Mouse (Mus musculus) midbrain, embryonic 11.5 days (tissue): Measurements from ENCODE around the gene Cbln3. TPM values are rescaled to one million over a fixed set of nuclear protein-coding genes. Genes with fewer than 3 reads are reported as not detected.

Source experiments
- ATAC-seq: fragments of 200-750 bp; cut with Nextera tagmentation; 2 replicates; pipeline ENCODE4 v1.8.0; 2017; ENCODE audit warnings: moderate TSS enrichment, moderate library complexity; ENCODE audit not compliant: low FRiP score
- DNase-seq: peaks from one replicate; pipeline ENCODE4 v3.0.0; 2015; ENCODE audit warnings: low spot score; ENCODE audit errors: missing footprints
- H3K27ac ChIP-seq: fragments of 300-500 bp; sonication (generic); 2 replicates; pipeline ENCODE4 v1.5.1; 2014; ENCODE audit warnings: low read depth, low read length
- H3K27me3 ChIP-seq: fragments of 300-500 bp; sonication (generic); 2 replicates; pipeline ENCODE4 v1.6.1; 2014; ENCODE audit warnings: mild to moderate bottlenecking, low read length, moderate library complexity, mixed read lengths; ENCODE audit not compliant: control insufficient read depth, insufficient read depth
- H3K36me3 ChIP-seq: fragments of 300-500 bp; sonication (generic); 2 replicates; pipeline ENCODE4 v1.6.1; 2014; ENCODE audit warnings: mild to moderate bottlenecking, low read length, moderate library complexity, mixed read lengths; ENCODE audit not compliant: control insufficient read depth, insufficient read depth
- H3K4me1 ChIP-seq: fragments of 300-500 bp; sonication (generic); 2 replicates; pipeline ENCODE4 v1.6.1; 2014; ENCODE audit warnings: low read length; ENCODE audit not compliant: control insufficient read depth, insufficient read depth
- H3K4me2 ChIP-seq: fragments of 300-500 bp; sonication (generic); 2 replicates; pipeline ENCODE4 v1.6.1; 2014; ENCODE audit warnings: mild to moderate bottlenecking, moderate library complexity
- H3K4me3 ChIP-seq: fragments of 300-500 bp; sonication (generic); 2 replicates; pipeline ENCODE4 v1.5.1; 2014; ENCODE audit warnings: low read depth, low read length
- H3K9ac ChIP-seq: fragments of 300-500 bp; sonication (generic); 2 replicates; pipeline ENCODE4 v1.6.1; 2014; ENCODE audit warnings: low read length
- H3K9me3 ChIP-seq: fragments of 300-500 bp; sonication (generic); 2 replicates; pipeline ENCODE4 v1.6.1; 2016; ENCODE audit warnings: low read length; ENCODE audit not compliant: control insufficient read depth
- WGBS: fragments of 180-500 bp; shearing (Covaris S2); extraction: QIAGEN DNeasy Blood & Tissue Kit; methylation state at CpG from one replicate; pipeline ENCODE4 v1.1.7; 2014; 5-methylcytosine and 5-hydroxymethylcytosine counted together
- polyA plus RNA-seq: library from polyadenylated mRNA; unstranded; fragments of >200 nt; fragmentation: Nextera tagmentation; extraction: Ambion mirVana; gene quantifications from 2 replicates; pipeline ENCODE4 v1.2.1, GENCODE M21; 2014

The Cbln3 gene
- polyA plus RNA-seq, 1 experiment from 2014 or later = 0.03 TPM

DNA sequence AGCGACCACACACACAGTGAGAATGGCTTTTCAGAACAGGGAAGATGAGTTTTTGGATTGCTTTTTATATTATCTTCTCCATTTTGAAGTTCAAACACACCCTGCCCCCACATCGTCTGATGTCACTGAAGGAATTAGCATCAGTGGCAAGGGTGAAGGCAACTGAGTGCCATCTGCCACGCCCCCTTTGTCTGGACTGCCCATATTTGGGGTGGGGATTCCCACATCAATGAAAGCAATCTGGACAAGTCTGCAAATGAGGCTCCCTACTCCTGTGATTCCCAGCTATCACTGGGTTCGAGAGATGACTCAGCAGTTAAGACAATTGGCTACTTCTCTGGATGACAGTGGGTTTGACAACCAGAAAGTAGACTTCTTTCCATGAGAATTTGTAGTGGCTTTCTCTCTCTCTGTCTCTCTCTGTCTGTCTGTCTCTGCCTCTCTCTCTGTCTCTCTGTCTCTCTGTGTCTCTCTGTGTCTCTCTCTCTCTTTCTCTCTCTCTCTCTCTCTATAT is 43.3 kb downstream of the Cbln3 start:
- 58% methylated on average over 4 of the region's 4 CpGs for WGBS
- ATAC-seq = no peak
- H3K4me1 ChIP-seq = no peaks in the 10 kb centered on the region

DNA sequence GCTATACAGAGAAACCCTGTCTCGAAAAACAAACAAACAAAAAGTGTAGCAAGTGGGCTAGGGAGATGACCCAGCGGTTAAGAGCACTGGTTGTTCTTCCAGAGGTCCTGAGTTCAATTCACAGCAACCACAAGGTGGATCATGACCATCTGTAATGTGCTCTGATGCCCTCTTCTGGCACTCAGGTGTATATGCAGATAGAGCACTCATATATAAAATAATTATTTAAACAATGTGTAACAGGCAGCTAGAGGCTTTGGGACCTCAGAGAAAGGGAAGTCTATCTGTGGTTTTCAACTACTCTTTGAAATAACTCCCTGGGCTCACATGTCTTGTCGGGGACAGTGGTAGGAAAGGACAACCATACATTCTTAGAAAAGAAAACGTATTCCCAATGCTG is 45.5 kb downstream of the Cbln3 start:
- no peak overlapping the region for H3K9ac ChIP-seq
- no peak for DNase-seq
- H3K9me3 ChIP-seq = no peaks in the 10 kb centered on the region
- no peak overlapping the region for H3K4me2 ChIP-seq
- H3K4me3 ChIP-seq = no peak overlapping the region
- H3K36me3 ChIP-seq = no peaks in the 10 kb centered on the region
- H3K4me1 ChIP-seq = no peaks in the 10 kb centered on the region
- no peaks in the 10 kb centered on the region for H3K27me3 ChIP-seq
- 88% methylated on average over 4 of the region's 4 CpGs for WGBS
- no peak for ATAC-seq
- no peak overlapping the region for H3K27ac ChIP-seq

More for the DNA sequence above, 43.3 kb downstream of the Cbln3 start:
- Histone ChIP-seq H3K27ac (no peak overlapping the region), H3K9me3 (no peaks in the 10 kb centered on the region), H3K4me2 (no peak overlapping the region), H3K27me3 (no peaks in the 10 kb centered on the region), H3K36me3 (no peaks in the 10 kb centered on the region), H3K4me3 (no peak overlapping the region), H3K9ac (no peak overlapping the region)
- no peak for DNase-seq

DNA sequence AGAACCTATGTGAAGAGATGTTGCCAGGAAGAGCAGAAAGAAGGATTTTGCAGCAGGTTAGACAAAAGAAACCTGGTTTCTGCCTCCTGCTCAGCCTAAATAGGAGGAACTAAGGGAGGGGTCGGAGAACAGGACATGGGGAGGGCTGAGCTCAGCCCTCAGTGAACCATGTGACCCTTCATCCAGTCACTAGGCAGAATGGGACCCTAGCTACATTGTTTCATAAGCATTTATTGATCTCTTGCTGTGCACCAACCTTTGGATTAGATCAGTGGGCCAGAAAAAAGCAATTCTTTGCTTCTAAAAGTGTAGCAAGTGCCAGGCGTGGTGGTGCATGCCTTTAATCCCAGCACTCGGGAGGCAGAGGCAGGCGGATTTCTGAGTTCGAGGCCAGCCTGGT is 45.9 kb downstream of the Cbln3 start:
- ATAC-seq = no peak
- 88% methylated on average over 5 of the region's 5 CpGs for WGBS

DNA sequence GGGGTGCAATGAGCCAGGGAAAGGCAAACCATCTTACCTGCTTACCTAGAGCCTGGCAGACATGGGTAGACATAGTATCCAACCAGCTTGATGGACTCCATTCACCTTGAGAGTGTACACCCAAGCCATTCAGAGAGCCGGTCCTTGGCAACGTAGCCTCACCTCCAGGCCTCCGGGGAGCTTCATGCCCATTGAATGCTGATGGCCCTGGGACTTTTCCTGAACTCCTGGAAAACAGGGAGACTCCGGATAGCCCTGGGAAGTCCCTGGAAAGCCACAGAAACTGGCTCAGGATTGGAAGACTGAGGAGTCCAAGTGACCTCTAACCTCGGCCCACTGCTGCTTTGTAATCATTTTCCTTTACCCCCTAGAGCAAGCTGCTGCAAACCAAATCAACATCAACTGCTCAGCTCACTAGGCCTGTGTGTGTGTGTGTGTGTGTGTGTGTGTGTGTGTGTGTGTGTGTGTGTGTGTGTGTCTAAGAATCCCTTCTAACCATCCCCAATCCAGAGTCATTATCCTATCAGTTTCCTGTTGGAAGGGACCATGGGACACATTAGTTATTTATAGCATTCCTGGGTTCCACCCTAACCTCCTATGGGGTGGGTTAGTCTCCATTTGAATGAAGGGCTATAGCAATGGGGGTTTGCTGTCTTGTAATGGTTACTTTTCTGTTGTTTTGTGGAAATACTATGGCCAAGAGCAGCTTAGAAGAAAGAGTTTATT is 49.2 kb downstream of the Cbln3 start:
- Histone ChIP-seq H3K4me1 (no peaks in the 10 kb centered on the region), H3K36me3 (no peaks in the 10 kb centered on the region), H3K4me2 (no peak overlapping the region), H3K9ac (no peak overlapping the region), H3K27ac (no peak overlapping the region), H3K27me3 (no peaks in the 10 kb centered on the region), H3K9me3 (no peaks in the 10 kb centered on the region), H3K4me3 (no peak overlapping the region)
- ATAC-seq (no peak), DNase-seq (peak; percentile 53)
- WGBS = 64% methylated on average over 5 of the region's 5 CpGs

More for the DNA sequence above, 45.9 kb downstream of the Cbln3 start:
- H3K27me3 ChIP-seq = no peaks in the 10 kb centered on the region
- H3K36me3 ChIP-seq = no peaks in the 10 kb centered on the region
- DNase-seq = no peak
- no peak overlapping the region for H3K27ac ChIP-seq
- H3K4me3 ChIP-seq = no peak overlapping the region
- H3K4me1 ChIP-seq = no peaks in the 10 kb centered on the region
- no peak overlapping the region for H3K9ac ChIP-seq
- no peaks in the 10 kb centered on the region for H3K9me3 ChIP-seq
- no peak overlapping the region for H3K4me2 ChIP-seq

DNA sequence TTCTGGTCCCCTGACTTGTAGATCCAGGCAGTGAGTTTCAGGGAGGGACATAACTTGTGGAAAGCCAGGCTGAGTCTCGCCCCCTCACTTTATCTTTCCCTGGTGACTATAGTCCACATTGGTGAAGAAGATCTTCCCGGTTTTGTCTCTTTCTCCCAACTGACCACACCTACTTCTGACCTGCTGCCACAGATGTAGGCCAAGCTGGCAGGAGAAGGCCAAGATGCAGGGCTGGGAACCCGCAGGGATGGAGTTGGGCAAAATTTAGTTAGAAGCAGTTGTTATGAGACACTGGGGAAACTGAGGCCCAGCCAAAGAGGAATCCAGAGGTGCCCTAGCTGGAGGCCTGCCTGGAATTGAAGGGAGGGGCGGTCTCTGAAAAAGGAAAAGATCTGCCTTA is 51.1 kb downstream of the Cbln3 start:
- DNase-seq = peak; percentile 61
- H3K4me1 ChIP-seq = no peaks in the 10 kb centered on the region
- no peak overlapping the region for H3K4me3 ChIP-seq
- H3K9me3 ChIP-seq = no peaks in the 10 kb centered on the region
- no peak for ATAC-seq
- H3K27ac ChIP-seq = no peak overlapping the region
- 84% methylated on average over 4 of the region's 4 CpGs for WGBS
- no peaks in the 10 kb centered on the region for H3K27me3 ChIP-seq
- H3K36me3 ChIP-seq = no peaks in the 10 kb centered on the region
- H3K9ac ChIP-seq = no peak overlapping the region
- H3K4me2 ChIP-seq = no peak overlapping the region

DNA sequence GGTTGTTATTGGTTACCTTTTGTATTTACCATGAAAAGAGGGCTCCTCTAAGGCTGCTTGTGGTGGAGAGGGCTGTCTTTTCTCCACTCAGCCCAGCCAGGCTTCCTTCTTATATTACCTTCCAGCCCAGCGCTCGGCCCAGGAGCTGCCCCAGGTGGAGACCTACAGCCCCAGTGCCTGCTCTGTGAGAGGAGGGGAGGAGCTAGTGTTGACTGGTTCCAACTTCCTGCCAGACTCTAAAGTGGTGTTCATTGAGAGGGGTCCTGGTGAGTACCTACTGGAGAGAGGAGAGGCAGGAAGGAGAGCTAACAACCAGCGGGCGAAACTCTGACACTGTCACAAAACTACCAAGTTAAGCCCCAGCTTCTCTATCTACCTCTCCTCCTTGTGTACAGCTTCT is 53.9 kb downstream of the Cbln3 start:
- no peaks in the 10 kb centered on the region for H3K36me3 ChIP-seq
- H3K4me2 ChIP-seq = no peak overlapping the region
- DNase-seq (no peak), ATAC-seq (no peak)
- no peak overlapping the region for H3K9ac ChIP-seq
- no peak overlapping the region for H3K27ac ChIP-seq
- 87% methylated on average over 4 of the region's 4 CpGs for WGBS
- peaks cover 19% of the 10 kb centered on the region for H3K27me3 ChIP-seq
- H3K4me1 ChIP-seq = peaks cover 16% of the 10 kb centered on the region
- no peaks in the 10 kb centered on the region for H3K9me3 ChIP-seq
- H3K4me3 ChIP-seq = no peak overlapping the region

DNA sequence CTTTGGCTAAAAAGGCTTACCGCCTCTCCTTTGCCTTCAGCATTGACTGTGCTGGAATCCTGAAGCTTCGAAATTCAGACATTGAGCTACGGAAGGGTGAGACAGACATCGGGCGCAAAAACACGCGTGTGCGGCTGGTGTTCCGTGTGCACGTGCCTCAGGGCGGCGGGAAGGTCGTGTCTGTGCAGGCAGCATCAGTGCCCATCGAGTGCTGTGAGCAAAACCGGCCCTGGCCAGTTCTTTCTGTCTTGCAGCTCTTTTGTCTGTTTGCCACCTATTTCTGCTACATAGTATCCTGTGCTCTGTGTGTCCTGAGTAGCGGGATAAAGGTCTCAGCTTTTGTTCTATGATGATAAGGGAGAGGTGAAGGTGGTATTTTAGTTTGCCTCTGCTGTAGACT is 54.3 kb downstream of the Cbln3 start:
- Histone ChIP-seq H3K9ac (no peak overlapping the region), H3K4me1 (peaks cover 20% of the 10 kb centered on the region), H3K36me3 (no peaks in the 10 kb centered on the region), H3K4me2 (no peak overlapping the region), H3K9me3 (no peaks in the 10 kb centered on the region), H3K27ac (no peak overlapping the region), H3K4me3 (no peak overlapping the region), H3K27me3 (peaks cover 19% of the 10 kb centered on the region)
- ATAC-seq = no peak
- WGBS = 92% methylated on average over 16 of the region's 16 CpGs
- DNase-seq = no peak

Other genes starting within 250 kb of the Cbln3 start
- gene Ipo4, start 248.4 kb downstream of the Cbln3 start, polyA plus RNA-seq = 69.3 and 80.6 TPM in 2 replicates
- 1.8 and 2.6 TPM in 2 replicates for gene Gm49378, start 246.5 kb downstream of the Cbln3 start, polyA plus RNA-seq
- 56.6 and 58.1 TPM in 2 replicates for gene Tm9sf1, start 240.6 kb downstream of the Cbln3 start, polyA plus RNA-seq
- 0.87 and 1.1 TPM in 2 replicates for gene Tssk4, start 234.2 kb downstream of the Cbln3 start, polyA plus RNA-seq
- gene Mdp1, start 223.9 kb downstream of the Cbln3 start, polyA plus RNA-seq = 61.9 and 66.2 TPM in 2 replicates
- gene Gmpr2, start 212.5 kb downstream of the Cbln3 start, polyA plus RNA-seq = 55.4 and 61.8 TPM in 2 replicates
- gene Nedd8, start 212.3 kb downstream of the Cbln3 start, polyA plus RNA-seq = 595 and 615 TPM in 2 replicates
- 62.6 and 64.4 TPM in 2 replicates for gene Tinf2, start 202.6 kb downstream of the Cbln3 start, polyA plus RNA-seq
- 0.27 and 0.59 TPM in 2 replicates for gene Tgm1, start 170.5 kb downstream of the Cbln3 start, polyA plus RNA-seq
- gene Rabggta, start 162.1 kb downstream of the Cbln3 start, polyA plus RNA-seq = 22.0 TPM in 2 replicates
- gene Dhrs1, start 138.7 kb downstream of the Cbln3 start, polyA plus RNA-seq = 69.5 and 70.5 TPM in 2 replicates
- gene Nop9, start 138.7 kb downstream of the Cbln3 start, polyA plus RNA-seq = 46.2 and 47.4 TPM in 2 replicates
- 0.18 and 0.22 TPM in 2 replicates for gene Cideb, start 125.9 kb downstream of the Cbln3 start, polyA plus RNA-seq
- 0.12 and 0.40 TPM in 2 replicates for gene Ltb4r2, start 123.0 kb downstream of the Cbln3 start, polyA plus RNA-seq
- gene Ltb4r1, start 118.4 kb downstream of the Cbln3 start, polyA plus RNA-seq = not detected in 2 replicates
- 4.9 and 5.8 TPM in 2 replicates for gene Adcy4, start 100.3 kb downstream of the Cbln3 start, polyA plus RNA-seq
- gene Ripk3, start 95.5 kb downstream of the Cbln3 start, polyA plus RNA-seq = 4.0 and 4.5 TPM in 2 replicates
- 9.9 and 11.5 TPM in 2 replicates for gene Nfatc4, start 61.2 kb downstream of the Cbln3 start, polyA plus RNA-seq
- 10.7 and 12.0 TPM in 2 replicates for gene Nynrin, start 30.4 kb downstream of the Cbln3 start, polyA plus RNA-seq
- gene Khnyn, start 555 bp upstream of the Cbln3 start, polyA plus RNA-seq = 8.5 and 8.7 TPM in 2 replicates
- gene Sdr39u1, start 15.9 kb upstream of the Cbln3 start, polyA plus RNA-seq = 25.0 and 27.8 TPM in 2 replicates
- gene Cma1, start 60.3 kb upstream of the Cbln3 start, polyA plus RNA-seq = not detected in 2 replicates
- gene Cma2, start 66.6 kb upstream of the Cbln3 start, polyA plus RNA-seq = not detected in 2 replicates
- not detected in 2 replicates for gene Mcpt1, start 133.6 kb upstream of the Cbln3 start, polyA plus RNA-seq
- not detected in 2 replicates for gene Mcpt9, start 146.1 kb upstream of the Cbln3 start, polyA plus RNA-seq
- gene Mcpt2, start 157.6 kb upstream of the Cbln3 start, polyA plus RNA-seq = not detected in 2 replicates
- not detected in 2 replicates for gene Mcpt4, start 177.9 kb upstream of the Cbln3 start, polyA plus RNA-seq
- not detected in 2 replicates for gene Mcpt8, start 200.9 kb upstream of the Cbln3 start, polyA plus RNA-seq
- gene Ctsg, start 218.2 kb upstream of the Cbln3 start, polyA plus RNA-seq = not detected in 2 replicates
- not detected in 2 replicates for gene Gzme, start 236.2 kb upstream of the Cbln3 start, polyA plus RNA-seq
- gene Gzmd, start 248.2 kb upstream of the Cbln3 start, polyA plus RNA-seq = not detected in 2 replicates